8 mouse cellular contexts compared by ENCODE assay signal in the genomic region with DNA sequence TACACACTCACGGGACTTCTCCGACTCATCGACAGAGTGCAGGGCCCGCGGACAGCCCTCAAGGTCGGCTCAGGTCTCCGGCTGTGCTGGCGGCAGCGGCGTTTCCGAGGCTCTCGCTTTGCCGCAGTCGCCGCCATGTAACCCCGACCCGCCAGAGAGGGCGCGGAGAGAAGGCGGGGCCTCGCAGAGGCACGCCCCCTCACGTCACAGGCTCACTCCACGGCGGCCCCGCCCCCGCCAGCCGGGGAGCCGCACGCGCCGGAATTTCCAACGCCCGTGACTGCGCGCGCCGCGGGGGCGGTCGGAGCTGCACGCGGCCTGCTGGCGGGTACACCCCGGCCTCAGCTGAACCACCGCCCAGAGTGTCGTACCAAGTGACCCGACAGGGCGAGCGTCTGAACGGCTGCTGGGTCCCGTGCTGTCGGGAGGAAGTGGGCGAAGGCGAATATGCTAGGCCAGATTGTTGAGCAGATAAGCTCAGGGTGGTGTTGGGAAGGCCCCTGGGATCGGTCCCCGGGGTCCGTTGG. TPM values are rescaled to one million over a fixed set of nuclear protein-coding genes. Genes with fewer than 3 reads are reported as not detected.
DNase-seq lines count a peak whose midpoint lies in the region; ATAC-seq and TF ChIP-seq lines count a peak whose summit lies in the region.

A gene (minus strand): TSS at position 154 of the 527 bp plus-strand sequence.

- peak within 1 kb of the TSS; percentile 94 for H3K4me2 ChIP-seq in CH12.LX (ENCODE audit: insufficient read depth, low read depth, poor library complexity, severe bottlenecking)
- peak within 1 kb of the TSS; percentile 53 for H3K4me2 ChIP-seq in forebrain, embryonic 11.5 days (ENCODE audit: low read depth, low read length, severe bottlenecking)
- H3K4me2 ChIP-seq in heart, embryonic 15.5 days, result peak within 1 kb of the TSS; percentile 87
- H3K4me2 ChIP-seq in liver, embryonic 12.5 days, result peak within 1 kb of the TSS; percentile 94

- TF ChIP-seq CTCF in CH12.LX (conservative IDR thresholded peaks at IDR 0.05 in 1 of 2, IDR thresholded peaks at IDR 0.05 in 1 of 2; ENCODE audit: low read depth in 2 of 2, low read length in 2 of 2), result no peak

- in situ Hi-C loops in CH12.LX (cut with MboI; ENCODE audit: low pct_ligation_motif_present, low pct_unique_long_range_greater_than_20kb, low sequenced_read_pairs), result no loop called here

- peak within 1 kb of the TSS; percentile 83 to 88 (median 88) for H3K4me3 ChIP-seq in CH12.LX (replicated peaks in 1 of 3; ENCODE audit: low read depth in 2 of 3, low read length in 2 of 3, poor library complexity in 1 of 3)
- H3K4me3 ChIP-seq in forebrain, embryonic 11.5 days (ENCODE audit: low read depth, low read length), result peak within 1 kb of the TSS; percentile 89
- peak within 1 kb of the TSS; percentile 80 for H3K4me3 ChIP-seq in heart, embryonic 15.5 days
- H3K4me3 ChIP-seq in liver, embryonic 12.5 days, result peak within 1 kb of the TSS; percentile 87

- peak; percentile 86 for DNase-seq in CH12.LX (ENCODE audit: extremely low read depth)
- peak; percentile 85 for DNase-seq in c-Kit-positive CD71-positive TER-119-negative erythroid progenitor cells, embryonic 14.5 days (ENCODE audit: low read depth)
- peak; percentile 98 for DNase-seq in forebrain, embryonic 11.5 days (ENCODE audit: low spot score)
- peak; percentile 99 for DNase-seq in kidney, postnatal 14 days
- DNase-seq in naive thymus-derived CD4-positive, alpha-beta T cell, adult 2 months (ENCODE audit: low read depth), result peak; percentile 99
- DNase-seq in splenic B cell, adult 2 months (ENCODE audit: low read depth, low spot score), result peak; percentile 98

- H3K9ac ChIP-seq in CH12.LX (ENCODE audit: insufficient read depth, low read depth), result peak within 1 kb of the TSS; percentile 87
- peak within 1 kb of the TSS; percentile 95 for H3K9ac ChIP-seq in forebrain, embryonic 11.5 days (ENCODE audit: low read length)
- H3K9ac ChIP-seq in heart, embryonic 15.5 days, result peak within 1 kb of the TSS; percentile 79
- peak within 1 kb of the TSS; percentile 88 for H3K9ac ChIP-seq in liver, embryonic 12.5 days

- no peak; the same call in 1 of the 2 replicates for TF ChIP-seq EP300 in CH12.LX (IDR thresholded peaks at IDR 0.05; ENCODE audit: low read length)

- TF ChIP-seq POLR2A in CH12.LX (IDR thresholded peaks at IDR 0.05; ENCODE audit: low read depth, low read length), result peak; percentile 79

- WGBS in forebrain, embryonic 11.5 days, result under 1% methylated on average over 58 of the region's 58 CpGs
- WGBS in heart, embryonic 15.5 days, result under 1% methylated on average over 57 of the region's 58 CpGs
- WGBS in liver, embryonic 12.5 days (ENCODE audit: insufficient replicate concordance), result under 1% methylated on average over 57 of the region's 58 CpGs

- H3K9me3 ChIP-seq in CH12.LX (replicated peaks; ENCODE audit: low read length), result no peaks in the 10 kb centered on the region
- no peaks in the 10 kb centered on the region for H3K9me3 ChIP-seq in forebrain, embryonic 11.5 days (ENCODE audit: control insufficient read depth, low read length)
- no peaks in the 10 kb centered on the region for H3K9me3 ChIP-seq in heart, embryonic 15.5 days (replicated peaks)
- no peaks in the 10 kb centered on the region for H3K9me3 ChIP-seq in liver, embryonic 12.5 days (replicated peaks)

- peak; percentile 90 for ATAC-seq in forebrain, embryonic 11.5 days (replicated peaks; ENCODE audit: low FRiP score)
- peak; percentile 93 for ATAC-seq in heart, embryonic 15.5 days (replicated peaks; ENCODE audit: insufficient number of reproducible peaks, insufficient read depth, low FRiP score, low read depth)
- ATAC-seq in liver, embryonic 12.5 days, result peak; percentile 89

- H3K36me3 ChIP-seq in CH12.LX (replicated peaks in 1 of 2; ENCODE audit: control insufficient read depth in 1 of 2, insufficient read depth in 1 of 2, low read length in 1 of 2), result peaks cover 0 to 15% of the 10 kb centered on the region in 2 experiments
- no peaks in the 10 kb centered on the region for H3K36me3 ChIP-seq in forebrain, embryonic 11.5 days (ENCODE audit: control insufficient read depth, insufficient read depth, low read length)
- H3K36me3 ChIP-seq in heart, embryonic 15.5 days, result no peaks in the 10 kb centered on the region
- no peaks in the 10 kb centered on the region for H3K36me3 ChIP-seq in liver, embryonic 12.5 days
- H3K36me3 ChIP-seq in splenic B cell, adult 2 months (ENCODE audit: control insufficient read depth, insufficient read depth, low read length, poor library complexity, severe bottlenecking), result no peaks in the 10 kb centered on the region

- no peak for TF ChIP-seq RAD21 in CH12.LX (IDR thresholded peaks at IDR 0.05; ENCODE audit: low read depth, low read length)

- dilution Hi-C loops in CH12.LX (cut with MboI; ENCODE audit: extremely low pct_ligation_motif_present, extremely low pct_unique_long_range_greater_than_20kb, low sequenced_read_pairs), result no loop called here

- no peaks in the 10 kb centered on the region for H3K27me3 ChIP-seq in CH12.LX (replicated peaks)
- no peaks in the 10 kb centered on the region for H3K27me3 ChIP-seq in forebrain, embryonic 11.5 days (ENCODE audit: control insufficient read depth, insufficient read depth, low read length)
- no peaks in the 10 kb centered on the region for H3K27me3 ChIP-seq in heart, embryonic 15.5 days
- H3K27me3 ChIP-seq in liver, embryonic 12.5 days (replicated peaks), result 0 out of 2 replicates have a peak, but pooled peaks cover 3% of the 10 kb centered on the region
- H3K27me3 ChIP-seq in splenic B cell, adult 2 months (ENCODE audit: control insufficient read depth, insufficient read depth, low read length, poor library complexity, severe bottlenecking), result no peaks in the 10 kb centered on the region

- H3K79me2 ChIP-seq in CH12.LX (replicated peaks; ENCODE audit: control insufficient read depth, extremely low read depth, insufficient read depth, poor library complexity, severe bottlenecking), result peaks cover 38% of the 10 kb centered on the region

- peak within 1 kb of the TSS; percentile 89 for H3K27ac ChIP-seq in CH12.LX (ENCODE audit: insufficient read depth, low read depth)
- peak within 1 kb of the TSS; percentile 99 for H3K27ac ChIP-seq in forebrain, embryonic 11.5 days (ENCODE audit: low read depth, low read length)
- H3K27ac ChIP-seq in heart, embryonic 15.5 days, result peak within 1 kb of the TSS; percentile 99
- H3K27ac ChIP-seq in liver, embryonic 12.5 days, result peak within 1 kb of the TSS; percentile 97

- peaks cover 12 to 65% of the 10 kb centered on the region in 2 experiments for H3K4me1 ChIP-seq in CH12.LX (ENCODE audit: control insufficient read depth in 1 of 2, insufficient read depth in 2 of 2)
- 0 out of 2 replicates have a peak, but pooled peaks cover 3% of the 10 kb centered on the region for H3K4me1 ChIP-seq in forebrain, embryonic 11.5 days (replicated peaks; ENCODE audit: control insufficient read depth, insufficient read depth, low read length)
- peaks cover 44% of the 10 kb centered on the region for H3K4me1 ChIP-seq in heart, embryonic 15.5 days (replicated peaks)
- H3K4me1 ChIP-seq in liver, embryonic 12.5 days, result peaks cover 63% of the 10 kb centered on the region

TF ChIP-seq in CH12.LX, 34 proteins besides CTCF, POLR2A, EP300 and RAD21 (continues in another document):
- peak; percentile 76; the same call in 1 of the 2 replicates for TF ChIP-seq MAZ (IDR thresholded peaks at IDR 0.05; ENCODE audit: low read depth, low read length)
- TF ChIP-seq SMC3 (IDR thresholded peaks at IDR 0.05; ENCODE audit: low read depth, low read length), result no peak
- TF ChIP-seq USF1 (IDR thresholded peaks at IDR 0.05; ENCODE audit: low read depth, low read length), result no peak
- no peak for TF ChIP-seq ZKSCAN1 (IDR thresholded peaks at IDR 0.05; ENCODE audit: borderline replicate concordance, low read depth, low read length)
- TF ChIP-seq HCFC1 (IDR thresholded peaks at IDR 0.05; ENCODE audit: low read depth, low read length), result 0 out of 2 replicates have a peak, but pooled peaks have one; percentile 54
- peak; percentile 94 for TF ChIP-seq ETS1 (conservative IDR thresholded peaks at IDR 0.05; ENCODE audit: low read depth, low read length)
- TF ChIP-seq POLR2AphosphoS2 (IDR thresholded peaks at IDR 0.05; ENCODE audit: low read depth, low read length), result peak; percentile 75; the same call in 1 of the 2 replicates
- TF ChIP-seq NRF1 (IDR thresholded peaks at IDR 0.05; ENCODE audit: low read depth, low read length), result peak; percentile 78
- TF ChIP-seq IRF4 (IDR thresholded peaks at IDR 0.05; ENCODE audit: low read depth, low read length), result peak; percentile 65
- TF ChIP-seq GABPA (IDR thresholded peaks at IDR 0.05; ENCODE audit: insufficient replicate concordance, low read depth, low read length), result no peak
- TF ChIP-seq JUND (conservative IDR thresholded peaks at IDR 0.05; ENCODE audit: low read depth, low read length), result no peak
- TF ChIP-seq TCF12 (IDR thresholded peaks at IDR 0.05; ENCODE audit: low read depth, low read length), result peak; percentile 95
- TF ChIP-seq ZMIZ1 (IDR thresholded peaks at IDR 0.05; ENCODE audit: low read depth, low read length), result no peak; the same call in none of the 2 replicates
- peak; percentile 72; the same call in 1 of the 2 replicates for TF ChIP-seq MAX (IDR thresholded peaks at IDR 0.05; ENCODE audit: low read length)
- TF ChIP-seq MAFK (IDR thresholded peaks at IDR 0.05; ENCODE audit: insufficient replicate concordance, low read length), result no peak
- no peak for TF ChIP-seq JUN (IDR thresholded peaks at IDR 0.05; ENCODE audit: insufficient read depth, low read depth, low read length)
- TF ChIP-seq PAX5 (IDR thresholded peaks at IDR 0.05; ENCODE audit: low read length), result no peak
- peak; percentile 100 for TF ChIP-seq BHLHE40 (IDR thresholded peaks at IDR 0.05; ENCODE audit: low read depth, low read length)
- peak; percentile 62; the same call in 1 of the 2 replicates for TF ChIP-seq MEF2A (IDR thresholded peaks at IDR 0.05; ENCODE audit: borderline replicate concordance, low read depth, low read length)
- TF ChIP-seq CHD2 (IDR thresholded peaks at IDR 0.05; ENCODE audit: low read length), result no peak; the same call in 1 of the 2 replicates
- peak; percentile 43 for TF ChIP-seq ELF1 (IDR thresholded peaks at IDR 0.05; ENCODE audit: low read depth, low read length)
- TF ChIP-seq SIN3A (IDR thresholded peaks at IDR 0.05; ENCODE audit: low read length), result peak; percentile 88
- TF ChIP-seq ZC3H11A (IDR thresholded peaks at IDR 0.05; ENCODE audit: low read depth, low read length), result no peak

RNA-seq across cellular contexts. Expression of the gene that starts here (rescaled TPM):
- 34.2 and 41.0 TPM in 2 replicates for total RNA-seq in CH12.LX (2012; rRNA removed)
- total RNA-seq in CH12.LX (2014; rRNA removed), result 20.9 and 23.3 TPM in 2 replicates
- 53.5 and 62.2 TPM in 2 replicates for polyA plus RNA-seq in CH12.LX (2012; ENCODE audit: insufficient read length, low read depth)
- 179 and 181 TPM in 2 replicates for polyA plus RNA-seq in forebrain, embryonic 11.5 days (2014; fragmentation: Nextera tagmentation; extraction: Ambion mirVana)
- 36.4 and 42.3 TPM in 2 replicates for polyA plus RNA-seq in heart, embryonic 15.5 days (2015; fragmentation: Nextera tagmentation; extraction: Ambion mirVana)
- 33.3 and 36.5 TPM in 2 replicates for polyA plus RNA-seq in liver, embryonic 12.5 days (2016; fragmentation: Nextera tagmentation; extraction: Ambion mirVana)

Comparison
In these comparisons a context has a peak if more than half of its experiments do, and no peak if none do; other contexts are left out.
1. Peak in every context shown above with its lines: DNase-seq, ATAC-seq, H3K4me3 ChIP-seq and H3K27ac ChIP-seq.